Mouse (Mus musculus): ENCODE results near the gene Heg1.

The Heg1 gene

DNA sequence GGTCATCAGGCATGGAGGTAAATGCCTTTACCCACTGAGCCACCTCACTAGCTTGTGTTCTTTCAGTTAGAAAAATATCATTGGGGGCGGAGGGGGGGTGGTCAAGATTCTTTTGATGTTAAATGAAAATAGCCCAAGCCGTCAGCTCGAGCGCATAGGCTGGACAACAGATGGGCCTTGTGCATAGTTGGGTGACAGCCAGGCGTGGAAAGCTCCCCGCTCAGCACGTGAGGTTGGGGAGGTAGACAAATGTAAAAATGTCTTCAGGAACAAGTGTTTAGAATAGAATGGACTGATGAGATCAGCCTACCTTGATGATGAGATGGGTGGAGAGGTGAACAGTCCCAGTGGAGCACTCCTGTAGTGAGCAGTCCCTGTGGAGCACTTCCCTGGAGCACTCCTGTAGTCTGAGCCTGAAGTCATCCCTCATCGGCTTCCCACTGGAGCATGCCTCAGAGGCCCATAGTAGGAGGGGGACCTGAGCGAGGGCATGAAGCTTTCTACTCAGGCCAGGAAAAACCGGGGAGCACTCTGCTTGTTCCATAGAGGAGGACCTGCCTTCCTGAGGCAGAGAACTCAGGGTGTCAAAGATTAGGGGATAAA is 62.0 kb downstream of the Heg1 start:
- peak; percentile 69 for DNase-seq

DNA sequence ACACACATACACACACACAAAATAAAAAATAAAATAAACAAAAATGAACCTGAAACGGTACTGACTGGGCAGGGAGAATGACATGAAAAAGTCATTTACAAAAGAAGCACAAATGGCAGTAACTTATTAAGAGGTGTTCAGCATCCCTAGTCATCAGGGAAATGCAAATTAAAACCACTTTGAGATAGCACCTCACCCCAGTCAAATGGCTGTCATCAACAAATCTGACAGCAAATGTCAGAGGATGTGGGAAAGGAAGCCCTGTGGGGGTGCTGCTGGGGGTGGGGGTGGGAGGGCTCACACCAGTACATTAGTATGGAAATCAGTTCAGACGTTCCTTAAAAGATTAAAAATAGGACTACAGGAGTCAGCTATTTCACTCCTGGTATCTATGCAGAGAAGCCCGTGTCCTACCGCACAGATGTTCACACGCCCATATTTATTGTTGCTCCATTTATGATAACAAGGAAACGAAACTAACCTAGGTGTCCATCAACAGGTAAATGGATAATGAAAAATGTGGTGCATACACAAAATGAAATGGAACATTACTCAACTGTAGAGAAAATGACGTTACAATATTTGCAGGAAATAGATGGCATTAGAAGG is 63.3 kb downstream of the Heg1 start:
- DNase-seq: no peak

DNA sequence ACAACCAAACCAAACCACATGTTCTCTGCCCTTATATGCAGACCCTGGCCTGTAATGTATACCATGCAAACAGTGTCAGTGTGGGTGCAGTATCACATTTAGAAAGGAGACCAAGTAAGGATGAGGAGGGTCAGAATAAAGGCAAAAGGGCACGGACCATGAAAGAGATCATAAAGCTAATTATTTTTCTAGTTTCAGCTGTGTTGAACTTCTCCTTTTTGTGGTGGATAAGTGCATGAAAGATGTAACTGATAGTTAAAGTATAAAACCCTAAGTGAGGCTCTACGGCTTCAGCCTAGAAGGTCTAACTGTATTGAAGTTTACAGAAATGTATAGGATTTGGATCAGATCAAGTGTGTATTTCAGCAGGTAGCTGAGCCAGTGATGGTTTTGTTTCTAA is 63.8 kb downstream of the Heg1 start:
- DNase-seq: no peak

DNA sequence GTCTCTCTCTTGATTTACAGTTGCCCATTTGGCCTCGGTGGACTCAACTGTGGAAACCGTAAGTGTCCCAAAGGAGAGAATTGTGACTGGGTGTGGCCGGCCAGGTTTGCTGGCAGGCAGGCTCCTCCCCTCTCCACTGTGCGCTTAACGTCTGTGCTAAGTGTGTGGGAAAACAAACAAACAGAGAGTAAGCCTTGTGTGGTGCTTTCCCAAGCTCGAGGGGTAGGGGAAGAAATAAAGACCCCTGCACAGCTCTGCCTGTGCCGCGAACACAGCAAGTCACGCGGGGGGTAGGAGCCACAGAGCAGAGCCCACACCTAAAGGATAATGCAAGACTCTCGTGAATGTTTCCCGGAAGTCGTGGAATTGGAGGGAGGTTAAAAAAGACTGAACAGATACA is 67.0 kb downstream of the Heg1 start:
- DNase-seq: no peak

DNA sequence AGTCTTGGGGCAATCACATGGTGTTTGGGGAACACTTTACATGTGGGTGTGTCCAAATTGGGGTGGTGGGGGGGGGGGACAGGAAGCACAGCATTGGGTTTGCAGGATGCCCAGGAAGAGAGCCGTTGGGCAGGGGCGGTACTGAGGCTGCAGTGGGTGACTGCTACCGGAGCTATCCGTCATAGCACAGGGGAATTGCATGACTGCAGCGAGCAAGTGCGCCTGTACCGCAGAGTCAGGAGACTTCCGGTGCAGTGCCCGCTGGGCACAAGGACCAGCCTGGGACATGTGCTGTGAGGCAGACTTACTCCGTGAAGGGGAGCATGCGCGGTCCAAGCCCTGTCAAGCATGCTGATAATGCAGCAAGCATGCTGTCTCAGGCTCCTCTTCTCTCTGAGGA is 67.4 kb downstream of the Heg1 start:
- DNase-seq: no peak

DNA sequence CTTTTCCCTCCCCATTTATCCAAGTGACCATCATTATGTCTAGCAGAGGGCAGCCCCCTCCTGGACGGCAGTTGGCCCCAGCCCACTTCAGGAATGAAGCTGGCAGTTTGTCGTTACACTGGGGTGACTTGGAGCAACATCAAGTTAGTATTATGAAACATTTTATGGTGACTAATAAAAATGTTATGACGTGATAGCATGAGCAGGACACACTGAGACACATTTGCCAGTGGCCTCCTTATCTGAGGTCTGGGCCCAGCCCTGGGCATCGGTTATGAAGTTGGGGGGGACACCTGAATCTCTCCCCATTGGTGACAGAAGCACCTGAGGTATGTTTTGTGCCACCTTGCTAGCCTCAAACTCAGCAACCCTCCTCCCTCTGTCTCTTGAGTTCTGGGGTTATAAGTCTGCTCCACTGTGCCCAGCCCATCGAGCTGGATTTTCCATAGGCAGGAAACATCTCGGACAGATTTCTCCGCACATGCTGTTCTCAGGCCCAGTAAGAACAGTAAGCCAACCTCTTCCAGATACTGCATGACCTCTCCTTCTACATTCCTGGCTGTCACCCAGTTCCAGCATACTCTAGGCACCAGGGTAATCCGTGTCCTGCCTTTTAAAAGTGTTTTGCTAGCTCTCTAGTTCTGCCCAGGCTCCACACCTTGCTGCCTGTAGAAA is 68.9 kb downstream of the Heg1 start:
- DNase-seq: no peak

DNA sequence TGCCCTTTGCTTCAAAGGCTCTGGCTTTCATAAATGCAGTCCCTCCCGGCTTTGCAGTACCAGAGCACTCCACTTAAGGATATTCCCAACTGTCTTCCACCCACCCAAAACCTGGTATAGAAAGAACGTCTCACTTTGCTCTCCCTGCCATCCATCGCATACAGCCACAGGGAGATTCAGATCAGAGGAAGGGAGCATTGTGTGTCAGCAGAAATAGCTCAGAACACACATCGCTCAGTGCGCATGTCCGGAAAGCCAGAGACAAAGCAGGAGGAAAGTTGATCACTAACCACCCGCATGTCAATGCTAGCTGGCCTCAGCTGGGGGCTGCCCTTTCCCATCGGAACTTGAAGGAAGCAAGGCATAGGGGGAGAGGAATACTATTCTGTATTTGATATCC is 71.1 kb downstream of the Heg1 start:
- no peak for DNase-seq

DNA sequence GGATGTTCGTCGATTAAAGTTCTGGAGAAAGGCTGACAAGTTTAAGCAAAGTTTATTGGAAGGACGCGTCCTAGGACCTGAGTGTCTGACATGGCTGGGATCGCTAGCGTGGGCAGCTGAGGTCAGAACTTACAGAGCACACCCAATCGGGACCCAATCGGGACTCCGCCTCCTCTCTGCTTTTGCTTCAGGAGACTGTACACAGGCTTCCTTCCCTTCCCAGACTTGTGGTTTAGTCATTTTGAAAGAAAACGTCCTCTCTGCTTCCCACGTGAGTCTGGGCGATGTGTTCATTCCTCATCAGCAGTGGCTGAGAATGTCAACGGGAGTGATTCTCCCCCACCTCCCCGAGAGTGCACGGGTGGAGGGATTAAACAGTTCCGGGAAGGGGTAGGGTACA is 71.8 kb downstream of the Heg1 start:
- no peak for DNase-seq

DNA sequence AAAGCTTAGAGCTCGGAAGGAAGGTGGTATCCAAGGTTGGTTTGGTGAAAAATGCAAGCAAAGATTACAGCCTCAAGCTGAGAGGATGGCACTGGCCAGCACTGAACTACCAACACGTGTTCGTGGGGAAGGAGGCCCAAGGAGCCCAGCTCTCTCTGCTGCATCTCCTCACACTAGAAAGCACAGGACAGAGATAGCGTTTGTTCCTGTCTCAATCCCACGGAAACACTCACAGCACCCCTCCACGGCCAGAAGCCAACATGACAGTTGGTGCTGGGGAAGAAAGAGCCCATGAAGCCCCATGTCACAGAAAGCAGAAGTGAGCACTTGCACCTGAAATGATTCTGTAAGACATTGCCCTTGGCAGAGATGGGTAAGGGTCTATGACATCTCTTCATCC is 72.2 kb downstream of the Heg1 start:
- DNase-seq: peak; percentile 57

DNA sequence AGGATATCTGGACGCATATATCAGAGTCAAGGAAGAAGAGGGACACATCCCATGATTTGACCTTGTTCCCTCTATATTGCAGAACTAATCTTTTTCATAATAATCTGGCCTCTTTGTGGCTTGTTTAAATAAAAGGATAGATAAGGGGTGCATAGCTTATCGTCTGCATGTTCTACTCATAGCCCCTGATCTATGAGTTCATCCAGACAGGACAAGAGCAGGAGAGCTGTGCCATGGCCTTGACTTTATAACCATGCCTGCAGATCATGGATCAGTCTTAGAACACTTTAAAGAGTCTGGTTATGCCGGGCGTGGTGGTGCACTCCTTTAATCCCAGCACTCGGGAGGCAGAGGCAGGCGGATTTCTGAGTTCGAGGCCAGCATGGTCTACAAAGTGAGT is 75.0 kb downstream of the Heg1 start:
- DNase-seq: no peak

DNA sequence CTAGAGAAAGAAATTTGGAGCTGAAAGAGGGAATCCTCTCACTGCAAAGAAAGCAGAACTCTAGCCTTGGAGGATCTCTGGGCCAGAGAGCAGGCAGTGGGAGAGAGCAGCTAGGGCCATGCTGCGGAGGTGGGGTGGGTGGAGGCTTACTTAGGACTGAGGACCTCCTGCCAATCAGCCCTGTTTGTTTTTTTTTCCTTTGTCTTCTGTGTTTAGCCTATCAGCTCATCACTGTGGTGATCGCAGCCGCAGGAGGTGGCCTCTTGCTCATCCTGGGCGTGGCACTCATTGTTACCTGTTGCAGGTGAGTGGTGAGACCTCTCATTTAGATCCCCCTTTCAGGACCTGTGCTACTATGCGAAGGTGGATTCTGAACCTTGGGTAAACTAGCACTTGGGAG is 76.4 kb downstream of the Heg1 start:
- no peak for DNase-seq

DNA sequence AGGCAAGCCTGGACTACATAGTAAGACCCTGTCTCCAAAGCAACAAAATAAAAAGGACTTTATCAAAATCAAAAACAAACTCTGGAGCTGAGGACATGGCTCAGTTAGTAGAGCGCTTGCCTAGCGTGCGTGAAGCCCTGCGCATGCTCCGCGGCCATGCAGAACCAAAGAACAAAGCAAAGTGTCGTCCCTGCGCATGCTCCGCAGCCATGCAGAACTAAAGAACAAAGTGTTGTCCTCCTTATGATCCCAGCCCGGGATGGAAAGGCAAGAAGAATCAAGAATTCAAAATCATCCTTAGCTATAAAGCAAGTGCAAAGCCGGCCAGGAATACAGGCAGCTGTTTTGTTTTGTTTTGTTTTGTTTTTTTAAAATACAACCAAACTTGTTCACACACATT is 76.8 kb downstream of the Heg1 start:
- DNase-seq: no peak

DNA sequence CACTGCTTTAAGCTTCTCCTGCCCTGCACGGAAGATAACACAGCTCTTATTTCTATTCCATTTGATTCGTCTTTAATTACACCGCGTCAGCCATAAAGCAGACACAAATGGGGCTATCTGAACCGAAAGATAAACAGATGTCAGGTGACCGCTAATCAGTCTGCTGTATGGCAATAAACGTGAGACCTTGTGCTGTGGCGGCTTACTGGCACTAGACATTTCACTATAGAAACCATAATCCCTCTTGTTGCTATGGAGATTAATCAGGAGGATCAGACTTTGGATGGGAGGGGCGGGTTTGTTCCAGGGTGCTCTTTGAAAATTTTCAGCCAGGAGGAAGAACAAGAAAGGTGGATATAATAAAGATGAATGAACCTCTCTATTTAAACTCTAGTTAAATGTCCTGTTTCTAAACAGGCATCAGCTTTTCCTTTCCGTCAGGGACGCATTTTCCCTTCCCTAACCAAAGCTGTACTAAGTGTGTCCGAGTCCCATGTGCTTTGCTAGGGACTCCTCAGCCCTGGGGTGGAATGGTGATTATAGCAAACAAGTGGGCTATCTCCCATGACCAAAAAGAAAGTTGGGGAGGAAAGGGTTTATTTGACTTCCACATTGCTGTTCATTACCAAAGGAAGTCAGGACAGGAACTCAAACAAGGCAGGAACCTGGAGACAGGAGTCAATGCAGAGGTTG is 80.5 kb downstream of the Heg1 start:
- no peak for DNase-seq

DNA sequence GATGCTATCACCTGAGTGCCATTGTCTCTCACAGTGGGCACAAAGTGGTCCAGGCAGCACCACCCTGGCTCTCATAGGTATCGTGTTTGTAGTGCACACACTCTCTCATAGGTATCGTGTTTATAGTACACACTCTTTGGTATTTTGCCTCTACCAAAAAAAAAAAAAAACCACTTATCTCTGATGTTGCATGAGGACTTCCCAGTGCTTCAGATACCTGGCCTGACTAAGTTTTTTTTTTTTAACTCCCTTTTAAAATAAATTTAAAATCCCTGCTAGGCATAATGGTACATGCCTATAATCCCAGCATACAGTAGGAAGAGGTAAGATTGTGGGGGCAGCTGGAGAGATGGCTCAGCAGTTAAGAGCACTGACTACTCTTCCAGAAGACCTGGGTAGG is 81.3 kb downstream of the Heg1 start:
- DNase-seq: no peak

DNA sequence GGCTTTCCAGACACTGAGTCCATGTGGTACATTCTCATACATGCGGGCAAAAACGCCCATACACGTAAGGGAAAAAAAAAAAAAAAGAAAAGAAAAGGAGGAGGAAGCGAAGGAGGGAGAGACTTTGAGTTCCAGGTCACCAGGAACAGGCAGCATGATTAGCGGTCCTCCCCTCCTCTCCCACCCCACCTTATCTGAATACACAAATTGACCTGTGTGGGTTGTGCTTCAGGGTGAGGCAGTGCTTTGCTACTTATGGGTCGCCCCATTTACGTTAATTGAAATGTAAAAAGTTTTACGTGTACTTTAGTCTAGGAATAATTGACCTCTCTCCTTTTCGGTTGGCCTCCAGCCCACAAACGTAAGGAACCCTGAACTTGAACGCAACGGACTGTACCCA is 82.1 kb downstream of the Heg1 start:
- no peak for DNase-seq

DNA sequence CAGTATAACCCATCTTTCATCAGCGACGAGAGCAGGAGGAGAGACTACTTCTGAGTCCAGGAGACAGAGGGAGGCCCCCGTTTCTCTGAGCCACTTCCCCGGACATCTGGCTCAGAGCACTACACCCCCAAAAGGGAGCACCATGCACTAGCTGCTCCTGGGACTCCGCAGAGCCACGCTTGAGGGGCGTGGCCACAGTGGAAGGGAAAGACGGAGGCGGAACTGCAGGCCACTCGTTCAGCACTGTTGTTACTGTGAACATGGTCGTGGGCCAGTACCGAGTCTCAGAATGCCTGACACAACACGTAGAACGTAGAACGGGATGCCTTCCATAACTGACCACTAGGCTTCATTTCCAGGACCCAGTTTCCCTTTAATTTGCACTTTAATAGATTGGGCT is 82.6 kb downstream of the Heg1 start:
- DNase-seq: no peak

DNA sequence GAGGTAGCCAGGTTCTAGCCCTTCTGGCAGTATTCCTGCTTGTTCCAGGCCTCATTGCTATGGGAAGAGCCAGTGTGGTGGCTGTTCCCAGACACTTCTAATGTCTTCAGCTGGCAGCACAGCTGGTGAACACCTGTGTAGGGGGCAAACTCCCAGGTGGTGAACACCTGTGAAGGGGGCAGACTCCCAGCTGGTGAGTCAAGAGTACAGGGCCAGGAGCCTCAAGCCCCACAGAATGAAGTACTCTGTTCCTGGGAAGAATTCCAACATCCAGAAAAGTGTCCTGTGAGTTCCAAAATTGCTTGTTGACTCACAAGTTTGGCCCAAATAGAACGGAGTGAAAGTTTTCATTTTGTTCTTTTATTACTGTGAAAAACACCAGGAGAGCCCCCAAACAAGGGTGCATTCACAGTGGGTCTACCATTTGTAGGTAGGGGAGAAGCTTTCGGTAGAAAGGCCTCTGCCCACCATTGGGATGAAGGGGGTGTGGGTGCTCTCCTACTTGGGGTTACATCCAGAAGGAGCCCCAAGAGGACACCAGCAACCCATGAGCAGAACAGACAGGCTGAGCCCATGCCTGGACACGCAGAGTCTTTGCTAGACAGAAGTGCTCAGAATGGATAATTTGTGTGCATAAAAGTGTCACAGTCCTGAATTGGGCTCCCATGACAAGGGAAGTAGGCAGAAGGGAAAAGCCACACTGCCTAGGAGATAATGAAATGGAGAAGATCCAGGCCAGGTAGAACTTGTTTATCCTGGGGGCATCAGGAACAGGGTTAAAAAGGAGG is 84.5 kb downstream of the Heg1 start:
- DNase-seq: no peak

DNA sequence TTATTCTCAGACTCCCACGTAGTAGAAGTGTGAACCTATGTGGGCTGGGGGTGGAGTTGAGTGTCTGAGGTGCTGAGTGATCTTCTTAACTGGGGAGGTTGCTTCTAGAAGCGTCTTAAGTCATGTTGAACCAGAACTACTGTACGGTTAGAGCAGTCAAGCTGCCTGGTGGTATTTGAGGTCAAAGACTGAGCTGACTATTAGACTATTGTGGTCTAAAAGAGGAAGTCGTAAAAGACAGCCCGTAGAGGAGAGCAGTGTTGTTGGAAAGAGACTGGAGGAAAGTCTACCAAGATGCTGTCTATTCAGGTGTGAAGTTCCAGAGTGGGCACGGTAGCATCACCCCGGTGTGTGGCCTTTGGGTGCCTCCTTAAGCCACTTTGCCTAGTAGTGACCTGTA is 85.7 kb downstream of the Heg1 start:
- DNase-seq: no peak

DNA sequence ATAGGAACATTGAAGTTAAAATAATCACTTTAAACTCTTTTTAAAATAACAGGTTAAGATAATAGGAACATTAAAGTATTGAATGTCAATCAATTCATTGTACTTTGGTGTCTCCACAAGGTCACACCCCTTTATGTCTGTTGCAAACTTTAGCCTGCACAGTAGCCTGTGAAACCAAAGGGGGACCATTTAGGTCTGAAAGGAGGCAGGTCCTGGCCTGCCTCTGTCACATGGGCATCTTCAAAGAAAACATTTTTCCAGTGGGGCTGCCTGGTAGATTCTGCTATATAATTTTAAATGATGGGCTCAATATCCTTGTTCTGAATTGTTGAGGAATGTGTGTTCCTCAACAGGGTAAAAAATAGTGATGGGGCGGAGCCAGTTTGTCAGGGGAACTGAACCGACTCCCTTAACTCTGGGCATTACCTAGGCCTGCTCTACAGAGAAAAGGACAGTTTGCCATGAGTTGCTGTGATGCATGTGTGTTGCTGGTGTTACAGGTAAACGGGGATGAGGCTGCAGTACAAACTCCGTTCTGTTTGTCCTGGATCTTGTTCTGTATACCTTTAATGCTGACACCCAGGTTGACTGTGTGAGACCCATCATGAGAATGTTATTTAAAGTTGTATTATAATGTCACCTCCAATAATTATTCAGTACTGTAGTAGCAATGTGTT is 86.7 kb downstream of the Heg1 start:
- no peak for DNase-seq

DNA sequence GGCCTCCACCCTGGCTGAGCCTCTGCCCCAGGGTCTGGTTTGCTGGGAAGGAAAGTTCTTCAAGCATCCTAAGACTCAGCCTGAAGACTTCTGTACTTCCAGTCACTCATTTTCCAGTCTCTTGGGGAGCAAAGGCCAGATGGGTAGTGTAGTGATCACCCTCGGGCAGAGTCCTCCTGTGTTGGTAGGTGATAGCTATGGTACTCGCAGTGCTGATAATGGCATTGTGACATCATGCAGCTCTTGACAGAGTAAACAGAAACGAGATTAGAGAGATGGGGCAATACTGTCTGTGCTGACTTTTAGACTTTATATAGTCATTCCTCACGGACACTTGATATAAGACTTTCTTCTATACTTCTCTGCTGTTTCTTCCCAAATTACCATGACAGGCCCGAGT is 88.6 kb downstream of the Heg1 start:
- DNase-seq: no peak

DNA sequence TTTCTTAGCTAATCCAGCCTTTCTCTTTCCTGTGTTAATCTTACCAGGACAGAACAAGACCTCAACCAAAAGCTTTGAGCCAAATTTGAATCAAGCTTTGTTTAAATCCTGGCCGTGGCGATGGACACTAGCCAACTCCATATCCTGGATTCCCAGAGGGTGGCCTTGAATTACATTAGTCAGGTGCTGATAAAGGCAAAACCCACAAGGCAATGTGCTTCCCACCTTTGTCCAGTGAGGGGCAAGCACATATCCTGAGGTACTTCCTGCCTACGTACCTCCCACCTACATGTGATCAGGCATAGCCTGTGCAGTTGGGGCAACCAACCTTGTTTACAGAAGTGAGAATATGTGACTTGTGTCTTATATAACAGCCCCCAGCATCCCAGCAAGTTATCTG is 90.8 kb downstream of the Heg1 start:
- no peak for DNase-seq

DNA sequence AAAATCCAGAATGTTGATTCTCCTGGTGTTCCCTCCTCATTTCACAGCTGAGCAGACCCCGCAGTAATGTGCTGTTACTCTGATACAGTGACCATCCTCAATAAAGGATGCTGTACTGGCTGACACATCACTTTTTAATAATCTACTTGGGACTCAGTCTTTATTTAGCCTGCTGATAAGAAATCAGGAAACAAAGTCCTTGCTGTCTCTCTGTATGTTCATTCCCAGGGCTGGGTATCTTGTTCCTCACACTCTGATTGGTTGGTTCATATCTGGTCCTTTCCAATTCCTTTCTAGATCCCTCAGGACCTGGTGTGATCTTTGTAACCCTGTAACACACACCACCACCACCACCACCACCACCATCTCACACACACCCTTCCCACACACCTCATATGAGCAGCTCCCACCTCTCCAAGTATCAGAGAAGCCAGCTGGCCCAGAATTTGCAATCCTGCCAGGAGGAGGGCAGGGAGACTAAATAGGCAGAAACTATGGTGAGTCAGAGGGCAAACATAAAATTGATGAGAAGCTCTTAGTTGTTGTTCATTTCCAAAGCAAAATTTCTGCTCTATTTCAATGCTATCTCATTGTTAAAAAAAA is 91.7 kb downstream of the Heg1 start:
- DNase-seq: no peak

Data from cerebellum, adult 11 months (tissue).